9 mouse cellular contexts compared by ENCODE assay signal in genomic region chr16:27138987-27139386, GRCm38 (mm10).
DNase-seq lines count a peak whose midpoint lies in the region; ATAC-seq and TF ChIP-seq lines count a peak whose summit lies in the region.
"Had no signal": no experiment of that assay in that cellular context is flagged by ENCODE, and none has a peak within 500 bp of the region (broad histone marks: within the 10 kb centered on the region; RNA-seq: fewer than 3 reads in every experiment).

No protein-coding gene starts in this region.

- H3K4me3 ChIP-seq in intestine, postnatal 0 days (ENCODE audit: low read depth, low read length), result no peak overlapping the region
- H3K4me3 ChIP-seq in intestine, embryonic 16.5 days (ENCODE audit: low read length), result no peak overlapping the region
- no peak overlapping the region for H3K4me3 ChIP-seq in forebrain, embryonic 15.5 days
- H3K4me3 ChIP-seq: megakaryocyte, embryonic 14.5 days had no signal

- no peak overlapping the region for H3K4me2 ChIP-seq in intestine, postnatal 0 days (replicated peaks; ENCODE audit: low read depth)
- no peak overlapping the region for H3K4me2 ChIP-seq in intestine, embryonic 16.5 days (ENCODE audit: low read depth, low read length)
- H3K4me2 ChIP-seq in forebrain, embryonic 15.5 days (replicated peaks), result no peak overlapping the region

- peak; percentile 67 for DNase-seq in 3T3-L1 (ENCODE audit: low read depth, low spot score)
- DNase-seq in ES-CJ7 (ENCODE audit: low read depth, low spot score), result peak; percentile 39
- DNase-seq in spleen, adult 18-20 months, result no peak

- H3K27ac ChIP-seq in intestine, postnatal 0 days (ENCODE audit: low read depth, low read length), result no peak overlapping the region
- H3K27ac ChIP-seq in intestine, embryonic 16.5 days (ENCODE audit: low read length), result no peak overlapping the region
- no peak overlapping the region for H3K27ac ChIP-seq in forebrain, embryonic 15.5 days (replicated peaks)

- no peak overlapping the region for H3K9ac ChIP-seq in intestine, postnatal 0 days (ENCODE audit: low read depth, low read length)
- no peak overlapping the region for H3K9ac ChIP-seq in intestine, embryonic 16.5 days (ENCODE audit: low read depth, low read length)
- H3K9ac ChIP-seq in forebrain, embryonic 15.5 days (replicated peaks), result no peak overlapping the region

- WGBS in intestine, postnatal 0 days, result 13% methylated on average over 1 of the region's 1 CpGs
- 16% methylated on average over 1 of the region's 1 CpGs for WGBS in intestine, embryonic 16.5 days
- 37% methylated on average over 1 of the region's 1 CpGs for WGBS in forebrain, embryonic 15.5 days

- TF ChIP-seq CTCF in intestine, postnatal 0 days (IDR thresholded peaks at IDR 0.05; ENCODE audit: low read depth), result peak; percentile 59

- no peak for ATAC-seq in intestine, postnatal 0 days
- ATAC-seq in intestine, embryonic 16.5 days, result no peak
- peak; percentile 23; the same call in 1 of the 2 replicates for ATAC-seq in forebrain, embryonic 15.5 days (replicated peaks)
- no peak for ATAC-seq in megakaryocyte, adult 5-6 weeks (ENCODE audit: poor library complexity, severe bottlenecking)
- ATAC-seq in activated CD4-positive, CD25-positive, alpha-beta regulatory T cell, adult 4 months, result no peak

- H3K4me1 ChIP-seq in intestine, postnatal 0 days (replicated peaks; ENCODE audit: control insufficient read depth, insufficient read depth, low read length), result no peaks in the 10 kb centered on the region
- H3K4me1 ChIP-seq in intestine, embryonic 16.5 days (ENCODE audit: control insufficient read depth, insufficient read depth, low read length), result no peaks in the 10 kb centered on the region
- H3K4me1 ChIP-seq in forebrain, embryonic 15.5 days, result no peaks in the 10 kb centered on the region
- H3K4me1 ChIP-seq: megakaryocyte, embryonic 14.5 days had no signal

- H3K9me3 ChIP-seq in intestine, postnatal 0 days (ENCODE audit: control insufficient read depth), result no peaks in the 10 kb centered on the region
- no peaks in the 10 kb centered on the region for H3K9me3 ChIP-seq in intestine, embryonic 16.5 days (ENCODE audit: control insufficient read depth, low read length)
- no peaks in the 10 kb centered on the region for H3K9me3 ChIP-seq in forebrain, embryonic 15.5 days

- no peaks in the 10 kb centered on the region for H3K27me3 ChIP-seq in intestine, postnatal 0 days (replicated peaks; ENCODE audit: control insufficient read depth, insufficient read depth, low read length)
- no peaks in the 10 kb centered on the region for H3K27me3 ChIP-seq in intestine, embryonic 16.5 days (replicated peaks; ENCODE audit: control insufficient read depth, insufficient read depth, low read length)
- no peaks in the 10 kb centered on the region for H3K27me3 ChIP-seq in forebrain, embryonic 15.5 days
- H3K27me3 ChIP-seq: megakaryocyte, embryonic 14.5 days had no signal

- no peaks in the 10 kb centered on the region for H3K36me3 ChIP-seq in intestine, postnatal 0 days (ENCODE audit: control insufficient read depth, insufficient read depth)
- no peaks in the 10 kb centered on the region for H3K36me3 ChIP-seq in intestine, embryonic 16.5 days (ENCODE audit: control insufficient read depth, insufficient read depth, low read length)
- H3K36me3 ChIP-seq in forebrain, embryonic 15.5 days, result no peaks in the 10 kb centered on the region

Comparison
In these comparisons a context has a peak if more than half of its experiments do, and no peak if none do; other contexts are left out.
1. DNase-seq: peak in 3T3-L1 (single experiment) and ES-CJ7 (single experiment); none in spleen, adult 18-20 months (0 of 2).